Mouse (Mus musculus) stomach, postnatal 0 days (tissue): ENCODE results near the gene Ccdc103. TPM values are rescaled to one million over a fixed set of nuclear protein-coding genes. Genes with fewer than 3 reads are reported as not detected.

Experiments
- ATAC-seq: fragments of 200-750 bp; cut with Nextera tagmentation; 2 replicates; pipeline ENCODE4 v1.8.0; 2017; ENCODE audit not compliant: low FRiP score, low TSS enrichment
- DNase-seq: peaks from one replicate; pipeline ENCODE4 v3.0.0-alpha.2; 2016; ENCODE audit warnings: low spot score
- H3K27ac ChIP-seq: fragments of 300-500 bp; sonication (generic); replicated peaks from 2 replicates; pipeline ENCODE4 v1.5.1; 2014; ENCODE audit warnings: mild to moderate bottlenecking, control low read depth
- H3K27me3 ChIP-seq: fragments of 300-500 bp; sonication (generic); 2 replicates; pipeline ENCODE4 v1.6.1; 2014; ENCODE audit warnings: low read length; ENCODE audit not compliant: control insufficient read depth, insufficient read depth
- H3K36me3 ChIP-seq: fragments of 300-500 bp; sonication (generic); 2 replicates; pipeline ENCODE4 v1.6.1; 2014; ENCODE audit warnings: low read length, mixed read lengths; ENCODE audit not compliant: control insufficient read depth, insufficient read depth
- H3K4me1 ChIP-seq: fragments of 300-500 bp; sonication (generic); replicated peaks from 2 replicates; pipeline ENCODE4 v1.6.1; 2014; ENCODE audit warnings: antibody characterized with exemption; ENCODE audit not compliant: control insufficient read depth, insufficient read depth
- H3K4me2 ChIP-seq: fragments of 300-500 bp; sonication (generic); replicated peaks from 2 replicates; pipeline ENCODE4 v1.6.1; 2014; ENCODE audit warnings: low read depth, mild to moderate bottlenecking, control low read depth, moderate library complexity
- H3K4me3 ChIP-seq: fragments of 300-500 bp; sonication (generic); 2 replicates; pipeline ENCODE4 v1.5.1; 2014; ENCODE audit warnings: low read depth, low read length, control low read depth
- H3K9ac ChIP-seq: fragments of 300-500 bp; sonication (generic); 2 replicates; pipeline ENCODE4 v1.6.1; 2014; ENCODE audit warnings: mild to moderate bottlenecking, low read length, control low read depth, mixed read lengths
- H3K9me3 ChIP-seq: fragments of 300-500 bp; sonication (generic); 2 replicates; pipeline ENCODE4 v1.6.1; 2016; ENCODE audit warnings: low read length; ENCODE audit not compliant: control insufficient read depth
- CTCF ChIP-seq: IDR thresholded peaks from 2 replicates; pipeline ENCODE4 v1.5.1; 2016; ENCODE audit warnings: antibody characterized with exemption, low read depth, mild to moderate bottlenecking, moderate library complexity
- EP300 ChIP-seq: optimal IDR thresholded peaks from 2 replicates; pipeline ENCODE3; 2016; ENCODE audit warnings: antibody characterized with exemption
- WGBS: fragments of 180-500 bp; shearing (Covaris S2); extraction: QIAGEN DNeasy Blood & Tissue Kit; methylation state at CpG from one replicate; pipeline ENCODE4 v1.1.7; 2014; 5-methylcytosine and 5-hydroxymethylcytosine counted together
- polyA plus RNA-seq: library from polyadenylated mRNA; unstranded; fragments of >200 nt; fragmentation: Nextera tagmentation; extraction: Ambion mirVana; gene quantifications from 2 replicates; pipeline ENCODE4 v1.2.1, GENCODE M21; 2015

Gene Ccdc103
- polyA plus RNA-seq, 1 experiment from 2014 or later, result 0.56 TPM

- H3K36me3 ChIP-seq, result peaks cover 8% of the 10 kb centered on the region; the same call in 1 of the 2 replicates
- no peaks in the 10 kb centered on the region for H3K27me3 ChIP-seq
- WGBS, result 75% methylated on average over 7 of the region's 7 CpGs
- no peaks in the 10 kb centered on the region for H3K4me1 ChIP-seq
- H3K4me2 ChIP-seq, result no peak overlapping the region
- H3K27ac ChIP-seq, result no peak overlapping the region
- H3K4me3 ChIP-seq, result no peak overlapping the region
- no peaks in the 10 kb centered on the region for H3K9me3 ChIP-seq
- TF ChIP-seq EP300, result no peak
- TF ChIP-seq CTCF, result no peak
- no peak for ATAC-seq
- peak; percentile 12 for DNase-seq
- no peak overlapping the region for H3K9ac ChIP-seq
Observed at GRCm38 (mm10) chr11:102903654-102904053, 22.6 kb downstream of the Ccdc103 start.

GRCm38 (mm10) chr11:102911376-102911775, 30.4 kb downstream of the Ccdc103 start:
- TF ChIP-seq CTCF, result no peak
- TF ChIP-seq EP300, result no peak
- WGBS, result 85% methylated on average over 7 of the region's 7 CpGs
- Histone ChIP-seq H3K27ac (no peak overlapping the region), H3K36me3 (peaks cover 14% of the 10 kb centered on the region; the same call in 1 of the 2 replicates), H3K9me3 (no peaks in the 10 kb centered on the region), H3K4me3 (no peak overlapping the region), H3K27me3 (no peaks in the 10 kb centered on the region), H3K4me1 (no peaks in the 10 kb centered on the region), H3K9ac (no peak overlapping the region), H3K4me2 (no peak overlapping the region)
- DNase-seq (no peak), ATAC-seq (no peak)

DNA sequence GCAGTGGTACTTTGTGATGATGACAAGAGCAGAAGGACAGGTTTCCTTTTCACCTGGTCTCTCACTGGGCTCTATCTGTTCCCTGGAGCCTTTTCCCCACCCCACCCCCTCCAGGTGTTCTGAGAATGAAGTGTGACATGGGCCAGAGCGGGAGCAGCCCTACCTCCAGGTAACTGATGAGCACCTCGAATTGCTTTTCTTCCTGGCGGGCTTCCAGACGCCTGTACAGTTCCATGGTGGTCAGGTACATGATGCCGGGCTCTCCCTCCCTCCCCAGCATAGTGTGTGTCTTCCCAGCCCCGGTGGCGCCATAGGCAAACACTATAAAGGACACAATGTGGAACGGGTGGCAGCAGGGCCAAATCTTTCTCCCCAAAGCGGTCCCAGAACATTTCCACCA, 34.4 kb downstream of the Ccdc103 start:
- DNase-seq (no peak), ATAC-seq (no peak)
- Histone ChIP-seq H3K4me2 (no peak overlapping the region), H3K36me3 (no peaks in the 10 kb centered on the region), H3K4me1 (no peaks in the 10 kb centered on the region), H3K27me3 (no peaks in the 10 kb centered on the region), H3K4me3 (no peak overlapping the region), H3K9me3 (no peaks in the 10 kb centered on the region), H3K27ac (no peak overlapping the region), H3K9ac (no peak overlapping the region)
- WGBS, result 82% methylated on average over 9 of the region's 9 CpGs
- TF ChIP-seq EP300 (no peak), CTCF (no peak)

GRCm38 (mm10) chr11:102918077-102918476, 37.1 kb downstream of the Ccdc103 start:
- no peak overlapping the region for H3K4me2 ChIP-seq
- ATAC-seq, result no peak
- H3K27me3 ChIP-seq, result no peaks in the 10 kb centered on the region
- H3K4me1 ChIP-seq, result no peaks in the 10 kb centered on the region
- 0 out of 2 replicates have a peak, but pooled peaks have one; percentile 11 for TF ChIP-seq CTCF
- no peak for TF ChIP-seq EP300
- no peak overlapping the region for H3K9ac ChIP-seq
- DNase-seq, result no peak
- 82% methylated on average over 4 of the region's 4 CpGs for WGBS
- no peaks in the 10 kb centered on the region for H3K9me3 ChIP-seq
- no peak overlapping the region for H3K4me3 ChIP-seq
- H3K27ac ChIP-seq, result no peak overlapping the region
- no peaks in the 10 kb centered on the region; the same call in 1 of the 2 replicates for H3K36me3 ChIP-seq

DNA sequence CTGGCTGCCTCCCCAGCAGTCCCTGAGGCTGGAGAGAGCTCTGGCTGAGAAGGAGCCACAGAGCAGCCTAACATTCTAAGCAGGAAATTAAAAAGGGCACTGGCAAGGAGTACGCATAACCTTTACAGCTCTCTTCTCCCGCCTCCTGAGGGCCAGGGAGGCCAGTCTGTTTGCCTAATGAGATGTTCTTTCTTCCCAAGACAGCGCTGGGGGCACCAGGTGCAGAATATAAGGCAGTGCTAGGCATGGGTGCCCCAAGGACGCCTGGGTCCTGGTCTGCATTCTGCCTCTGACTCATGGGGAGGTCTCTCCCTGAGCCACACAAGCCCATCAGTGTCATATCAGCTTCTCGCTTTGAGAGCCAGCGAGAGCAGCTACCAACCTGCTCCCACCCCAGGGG, 40.5 kb downstream of the Ccdc103 start:
- TF ChIP-seq CTCF, result no peak
- no peak for TF ChIP-seq EP300
- 0 out of 2 replicates have a peak, but pooled peaks cover 2% of the 10 kb centered on the region for H3K4me1 ChIP-seq
- H3K36me3 ChIP-seq, result no peaks in the 10 kb centered on the region; the same call in 1 of the 2 replicates
- H3K27me3 ChIP-seq, result no peaks in the 10 kb centered on the region
- no peaks in the 10 kb centered on the region for H3K9me3 ChIP-seq
- ATAC-seq (no peak), DNase-seq (no peak)
- no peak overlapping the region for H3K4me3 ChIP-seq
- 78% methylated on average over 6 of the region's 6 CpGs for WGBS
- no peak overlapping the region for H3K9ac ChIP-seq
- no peak overlapping the region for H3K27ac ChIP-seq
- no peak overlapping the region for H3K4me2 ChIP-seq

GRCm38 (mm10) chr11:102924557-102925350, 43.8 kb downstream of the Ccdc103 start, which contains the start of gene Kif18b:
TSS of gene Kif18b (minus strand) at chr11:102925124.
- H3K4me1 ChIP-seq, result 0 out of 2 replicates have a peak, but pooled peaks cover 2% of the 10 kb centered on the region
- DNase-seq, result peak; percentile 94
- TF ChIP-seq CTCF (no peak), EP300 (no peak)
- WGBS, result under 1% methylated on average over 62 of the region's 62 CpGs
- H3K4me2 ChIP-seq, result peak within 1 kb of the TSS; percentile 83
- peak within 1 kb of the TSS; percentile 80 for H3K27ac ChIP-seq
- peak within 1 kb of the TSS; percentile 56 for H3K9ac ChIP-seq
- peak; percentile 92 for ATAC-seq
- peak within 1 kb of the TSS; percentile 68 for H3K4me3 ChIP-seq
- H3K9me3 ChIP-seq, result no peaks in the 10 kb centered on the region
- no peaks in the 10 kb centered on the region for H3K27me3 ChIP-seq
- no peaks in the 10 kb centered on the region; the same call in 1 of the 2 replicates for H3K36me3 ChIP-seq
